Mouse (Mus musculus): ENCODE results near the gene Mgarp. TPM values are rescaled to one million over a fixed set of nuclear protein-coding genes. Genes with fewer than 3 reads are reported as not detected.
"Not testable (repeated sequence)": the region's sequence is repeated elsewhere in the genome, so short reads cannot be mapped to it uniquely, and the experiment has no call there.

The Mgarp gene
- polyA plus RNA-seq, 1 experiment from 2014 or later = 0.60 TPM

- H3K4me1 ChIP-seq (ENCODE audit: insufficient read depth) = peaks cover 11% of the 10 kb centered on the region
- TF ChIP-seq CTCF (IDR thresholded peaks at IDR 0.05; ENCODE audit: low read depth) (no peak), EP300 (IDR thresholded peaks at IDR 0.05; ENCODE audit: low read depth) (no peak)
- H3K9ac ChIP-seq (replicated peaks) = 0 out of 2 replicates have a peak overlapping the region, but pooled peaks have one; percentile 7
- H3K36me3 ChIP-seq (replicated peaks; ENCODE audit: insufficient read depth, low read length) = peaks cover 10% of the 10 kb centered on the region; the same call in 1 of the 2 replicates
- no peak for DNase-seq
- H3K4me3 ChIP-seq (ENCODE audit: low read depth, low read length) = no peak overlapping the region
- WGBS (ENCODE audit: insufficient replicate concordance) = 51% methylated on average over 4 of the region's 4 CpGs
- H3K9me3 ChIP-seq (ENCODE audit: low read length) = no peaks in the 10 kb centered on the region
- H3K27ac ChIP-seq (ENCODE audit: low read depth) = no peak overlapping the region
- H3K4me2 ChIP-seq (ENCODE audit: low read depth, low read length) = no peak overlapping the region
- ATAC-seq = no peak
- H3K27me3 ChIP-seq (ENCODE audit: insufficient read depth, low read length) = peaks cover 9% of the 10 kb centered on the region; the same call in 1 of the 2 replicates
Measured at GRCm38 (mm10) chr3:51399531-51399930, 3.0 kb upstream of the Mgarp start.

- Histone ChIP-seq H3K9ac (replicated peaks) (no peak overlapping the region), H3K27ac (ENCODE audit: low read depth) (no peak overlapping the region), H3K4me3 (ENCODE audit: low read depth, low read length) (no peak overlapping the region), H3K4me1 (ENCODE audit: insufficient read depth) (peaks cover 11% of the 10 kb centered on the region), H3K27me3 (ENCODE audit: insufficient read depth, low read length) (peaks cover 9% of the 10 kb centered on the region; the same call in 1 of the 2 replicates), H3K36me3 (replicated peaks; ENCODE audit: insufficient read depth, low read length) (peaks cover 9% of the 10 kb centered on the region; the same call in 1 of the 2 replicates), H3K4me2 (ENCODE audit: low read depth, low read length) (no peak overlapping the region), H3K9me3 (ENCODE audit: low read length) (no peaks in the 10 kb centered on the region)
- TF ChIP-seq CTCF (IDR thresholded peaks at IDR 0.05; ENCODE audit: low read depth) (no peak), EP300 (IDR thresholded peaks at IDR 0.05; ENCODE audit: low read depth) (no peak)
- DNase-seq = no peak
- WGBS (ENCODE audit: insufficient replicate concordance) = 37% methylated on average over 3 of the region's 3 CpGs
- ATAC-seq = no peak
Measured at GRCm38 (mm10) chr3:51398667-51399066, 2.1 kb upstream of the Mgarp start.

GRCm38 (mm10) chr3:51397700-51398299, 1.3 kb upstream of the Mgarp start:
- no peak overlapping the region for H3K27ac ChIP-seq (ENCODE audit: low read depth)
- H3K27me3 ChIP-seq (ENCODE audit: insufficient read depth, low read length) = peaks cover 9% of the 10 kb centered on the region; the same call in 1 of the 2 replicates
- no peak overlapping the region for H3K4me2 ChIP-seq (ENCODE audit: low read depth, low read length)
- no peak overlapping the region for H3K4me3 ChIP-seq (ENCODE audit: low read depth, low read length)
- peaks cover 11% of the 10 kb centered on the region for H3K4me1 ChIP-seq (ENCODE audit: insufficient read depth)
- ATAC-seq (no peak), DNase-seq (no peak)
- no peak overlapping the region for H3K9ac ChIP-seq (replicated peaks)
- no peaks in the 10 kb centered on the region for H3K9me3 ChIP-seq (ENCODE audit: low read length)
- no peak for TF ChIP-seq EP300 (IDR thresholded peaks at IDR 0.05; ENCODE audit: low read depth)
- no peak for TF ChIP-seq CTCF (IDR thresholded peaks at IDR 0.05; ENCODE audit: low read depth)
- 70% methylated on average over 15 of the region's 15 CpGs for WGBS (ENCODE audit: insufficient replicate concordance)
- peaks cover 3% of the 10 kb centered on the region; the same call in 1 of the 2 replicates for H3K36me3 ChIP-seq (replicated peaks; ENCODE audit: insufficient read depth, low read length)

DNA sequence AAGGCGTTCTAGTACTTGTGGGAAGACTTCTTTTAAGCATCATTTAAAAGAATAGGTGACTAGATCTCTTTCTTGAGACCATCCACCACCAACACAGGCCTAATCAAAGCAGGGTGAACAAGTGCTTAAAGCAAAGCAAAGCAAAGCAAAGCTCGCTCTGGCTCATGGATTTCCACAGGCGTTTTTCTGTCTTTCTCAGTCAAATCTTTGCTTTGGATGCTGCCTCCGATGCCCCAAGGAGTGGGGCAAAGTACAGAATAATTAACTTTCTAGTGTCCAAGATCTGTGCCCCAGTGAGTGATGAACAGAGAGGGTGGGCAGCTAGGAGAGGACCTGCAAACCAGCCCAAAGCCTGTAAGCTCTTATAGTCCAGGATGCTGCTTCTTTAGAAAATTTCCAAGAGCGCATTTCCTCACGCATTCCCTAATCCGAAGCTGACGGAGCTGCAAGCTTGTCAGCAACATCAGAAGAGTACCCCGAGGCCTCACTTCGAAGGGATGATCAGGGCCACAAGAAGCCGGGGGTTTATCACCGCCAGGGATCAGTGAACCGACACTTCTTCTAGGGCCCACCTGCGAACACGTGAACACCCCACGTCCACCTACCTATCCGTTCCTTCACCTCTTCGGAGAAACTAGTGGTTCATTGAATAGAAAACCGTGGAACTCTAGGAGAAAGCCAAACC, 935 bp downstream of the Mgarp start:
- Histone ChIP-seq H3K9me3 (ENCODE audit: low read length) (no peaks in the 10 kb centered on the region), H3K9ac (replicated peaks) (no peak overlapping the region), H3K27me3 (ENCODE audit: insufficient read depth, low read length) (peaks cover 9% of the 10 kb centered on the region; the same call in 1 of the 2 replicates), H3K4me2 (ENCODE audit: low read depth, low read length) (peak overlapping the region; percentile 85), H3K27ac (ENCODE audit: low read depth) (no peak overlapping the region), H3K36me3 (replicated peaks; ENCODE audit: insufficient read depth, low read length) (no peaks in the 10 kb centered on the region), H3K4me1 (ENCODE audit: insufficient read depth) (peaks cover 11% of the 10 kb centered on the region), H3K4me3 (ENCODE audit: low read depth, low read length) (peak overlapping the region; percentile 70; the same call in 1 of the 2 replicates)
- 47% methylated on average over 19 of the region's 19 CpGs for WGBS (ENCODE audit: insufficient replicate concordance)
- TF ChIP-seq EP300 (IDR thresholded peaks at IDR 0.05; ENCODE audit: low read depth) = no peak
- no peak for TF ChIP-seq CTCF (IDR thresholded peaks at IDR 0.05; ENCODE audit: low read depth)
- no peak for ATAC-seq
- no peak for DNase-seq

DNA sequence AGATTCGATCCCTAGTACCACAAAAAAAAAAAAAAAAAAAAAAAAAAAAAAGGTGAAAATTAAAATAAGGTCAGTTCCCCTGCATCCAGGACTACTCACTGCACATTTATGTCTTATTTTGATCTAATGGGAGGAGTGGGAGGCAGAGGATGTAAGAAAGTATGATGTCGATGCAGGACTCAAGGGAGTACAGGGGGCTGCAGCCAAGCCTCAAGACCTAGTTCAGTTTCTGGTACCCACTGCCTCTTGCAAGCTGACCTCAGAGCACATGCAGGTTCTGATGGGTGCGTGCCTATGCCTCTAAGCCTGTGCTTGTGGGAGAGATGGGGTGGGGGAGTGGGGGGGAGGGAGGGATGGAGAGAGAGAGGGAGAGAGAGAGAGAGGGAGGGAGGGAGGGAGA, 1.7 kb downstream of the Mgarp start:
- no peak overlapping the region for H3K27ac ChIP-seq (ENCODE audit: low read depth)
- peaks cover 9% of the 10 kb centered on the region; the same call in 1 of the 2 replicates for H3K27me3 ChIP-seq (ENCODE audit: insufficient read depth, low read length)
- no peak for DNase-seq
- no peak overlapping the region for H3K4me2 ChIP-seq (ENCODE audit: low read depth, low read length)
- H3K9me3 ChIP-seq (ENCODE audit: low read length) = no peaks in the 10 kb centered on the region
- no peak overlapping the region for H3K4me3 ChIP-seq (ENCODE audit: low read depth, low read length)
- no peaks in the 10 kb centered on the region for H3K36me3 ChIP-seq (replicated peaks; ENCODE audit: insufficient read depth, low read length)
- H3K9ac ChIP-seq (replicated peaks) = no peak overlapping the region
- H3K4me1 ChIP-seq (ENCODE audit: insufficient read depth) = peaks cover 11% of the 10 kb centered on the region
- TF ChIP-seq EP300 (IDR thresholded peaks at IDR 0.05; ENCODE audit: low read depth) (no peak), CTCF (IDR thresholded peaks at IDR 0.05; ENCODE audit: low read depth) (no peak)
- 56% methylated on average over 3 of the region's 3 CpGs for WGBS (ENCODE audit: insufficient replicate concordance)
- ATAC-seq = no peak

GRCm38 (mm10) chr3:51393651-51394050, 2.9 kb downstream of the Mgarp start:
- no peak overlapping the region for H3K27ac ChIP-seq (ENCODE audit: low read depth)
- H3K4me3 ChIP-seq (ENCODE audit: low read depth, low read length) = no peak overlapping the region
- TF ChIP-seq CTCF (IDR thresholded peaks at IDR 0.05; ENCODE audit: low read depth) = no peak
- TF ChIP-seq EP300 (IDR thresholded peaks at IDR 0.05; ENCODE audit: low read depth) = no peak
- H3K4me1 ChIP-seq (ENCODE audit: insufficient read depth) = peaks cover 17% of the 10 kb centered on the region
- DNase-seq = no peak
- H3K9me3 ChIP-seq (ENCODE audit: low read length) = no peaks in the 10 kb centered on the region
- H3K36me3 ChIP-seq (replicated peaks; ENCODE audit: insufficient read depth, low read length) = no peaks in the 10 kb centered on the region
- no peak for ATAC-seq
- H3K4me2 ChIP-seq (ENCODE audit: low read depth, low read length) = no peak overlapping the region
- peaks cover 6% of the 10 kb centered on the region; the same call in 1 of the 2 replicates for H3K27me3 ChIP-seq (ENCODE audit: insufficient read depth, low read length)
- no peak overlapping the region for H3K9ac ChIP-seq (replicated peaks)
- 90% methylated on average over 2 of the region's 2 CpGs for WGBS (ENCODE audit: insufficient replicate concordance)

- H3K4me1 ChIP-seq (ENCODE audit: insufficient read depth) = peaks cover 21% of the 10 kb centered on the region
- not testable (repeated sequence) for DNase-seq; ATAC-seq; H3K9ac ChIP-seq (replicated peaks); H3K27ac ChIP-seq (ENCODE audit: low read depth); H3K9me3 ChIP-seq (ENCODE audit: low read length); H3K36me3 ChIP-seq (replicated peaks; ENCODE audit: insufficient read depth, low read length); H3K4me3 ChIP-seq (ENCODE audit: low read depth, low read length); H3K4me2 ChIP-seq (ENCODE audit: low read depth, low read length); H3K27me3 ChIP-seq (ENCODE audit: insufficient read depth, low read length)
- 90% methylated on average over 3 of the region's 3 CpGs for WGBS (ENCODE audit: insufficient replicate concordance)
Measured at GRCm38 (mm10) chr3:51393018-51393417, 3.5 kb downstream of the Mgarp start.

Measured in liver, postnatal 0 days (tissue).